Mouse (Mus musculus) kidney, adult 18-20 months (tissue): Measurements from ENCODE around the gene Ppm1e.
"Not testable (repeated sequence)": the region's sequence is repeated elsewhere in the genome, so short reads cannot be mapped to it uniquely, and the experiment has no call there.

Experiments used
- DNase-seq: peaks from one replicate; pipeline ENCODE4 v3.0.0; 2021

Ppm1e gene

GRCm38 (mm10) chr11:87309329-87310074 lies 49.3 kb downstream of the Ppm1e start:
- no peak for DNase-seq

- DNase-seq = no peak
These were observed 59.8 kb downstream of the Ppm1e start for GRCm38 (mm10) chr11:87299066-87299465.

- DNase-seq = peak; percentile 10
These were observed 62.4 kb downstream of the Ppm1e start for GRCm38 (mm10) chr11:87296467-87296866.

GRCm38 (mm10) chr11:87295636-87296035 lies 63.2 kb downstream of the Ppm1e start:
- no peak for DNase-seq

- DNase-seq = peak; percentile 18
These were observed 69.5 kb downstream of the Ppm1e start for GRCm38 (mm10) chr11:87289313-87289712.

GRCm38 (mm10) chr11:87286194-87286593 lies 72.6 kb downstream of the Ppm1e start:
- no peak for DNase-seq

- no peak for DNase-seq
These were observed 76.8 kb downstream of the Ppm1e start for GRCm38 (mm10) chr11:87281907-87282475.

GRCm38 (mm10) chr11:87279461-87279860 lies 79.4 kb downstream of the Ppm1e start:
- DNase-seq = no peak

GRCm38 (mm10) chr11:87278807-87279206 lies 80.0 kb downstream of the Ppm1e start:
- no peak for DNase-seq

GRCm38 (mm10) chr11:87276240-87276985 lies 82.4 kb downstream of the Ppm1e start:
- no peak for DNase-seq

- no peak for DNase-seq
These were observed 83.3 kb downstream of the Ppm1e start for GRCm38 (mm10) chr11:87275420-87276048.

GRCm38 (mm10) chr11:87272725-87273124 lies 86.1 kb downstream of the Ppm1e start:
- DNase-seq = no peak

- no peak for DNase-seq
These were observed 87.3 kb downstream of the Ppm1e start for GRCm38 (mm10) chr11:87271479-87271878.

GRCm38 (mm10) chr11:87270958-87271357 lies 87.9 kb downstream of the Ppm1e start:
- peak; percentile 17 for DNase-seq

GRCm38 (mm10) chr11:87270446-87270845 lies 88.4 kb downstream of the Ppm1e start:
- DNase-seq = no peak

- no peak for DNase-seq
These were observed 90.0 kb downstream of the Ppm1e start for GRCm38 (mm10) chr11:87268803-87269202.

GRCm38 (mm10) chr11:87266246-87266645 lies 92.6 kb downstream of the Ppm1e start:
- no peak for DNase-seq

- no peak for DNase-seq
These were observed 94.9 kb downstream of the Ppm1e start for GRCm38 (mm10) chr11:87263946-87264345.

GRCm38 (mm10) chr11:87261705-87262104 lies 97.1 kb downstream of the Ppm1e start:
- not testable (repeated sequence) for DNase-seq

GRCm38 (mm10) chr11:87259792-87260191 lies 99.0 kb downstream of the Ppm1e start:
- DNase-seq = no peak

GRCm38 (mm10) chr11:87257282-87257681 lies 101.5 kb downstream of the Ppm1e start:
- DNase-seq = no peak

- DNase-seq = no peak
These were observed 104.7 kb downstream of the Ppm1e start for GRCm38 (mm10) chr11:87254149-87254548.

GRCm38 (mm10) chr11:87253294-87253693 lies 105.5 kb downstream of the Ppm1e start:
- DNase-seq = no peak
